Mouse (Mus musculus) frontal cortex, postnatal 10 days (tissue): Measurements from ENCODE around the gene Mctp1.
"Not testable (repeated sequence)": the region's sequence is repeated elsewhere in the genome, so short reads cannot be mapped to it uniquely, and the experiment has no call there.

Source experiments
- DNase-seq, 2 experiments: peaks; one replicate each; pipeline ENCODE4 v3.0.0; 2022; ENCODE audit warnings: low spot score in 2 of 2, mixed read lengths in 1 of 2

Mctp1 gene

DNA sequence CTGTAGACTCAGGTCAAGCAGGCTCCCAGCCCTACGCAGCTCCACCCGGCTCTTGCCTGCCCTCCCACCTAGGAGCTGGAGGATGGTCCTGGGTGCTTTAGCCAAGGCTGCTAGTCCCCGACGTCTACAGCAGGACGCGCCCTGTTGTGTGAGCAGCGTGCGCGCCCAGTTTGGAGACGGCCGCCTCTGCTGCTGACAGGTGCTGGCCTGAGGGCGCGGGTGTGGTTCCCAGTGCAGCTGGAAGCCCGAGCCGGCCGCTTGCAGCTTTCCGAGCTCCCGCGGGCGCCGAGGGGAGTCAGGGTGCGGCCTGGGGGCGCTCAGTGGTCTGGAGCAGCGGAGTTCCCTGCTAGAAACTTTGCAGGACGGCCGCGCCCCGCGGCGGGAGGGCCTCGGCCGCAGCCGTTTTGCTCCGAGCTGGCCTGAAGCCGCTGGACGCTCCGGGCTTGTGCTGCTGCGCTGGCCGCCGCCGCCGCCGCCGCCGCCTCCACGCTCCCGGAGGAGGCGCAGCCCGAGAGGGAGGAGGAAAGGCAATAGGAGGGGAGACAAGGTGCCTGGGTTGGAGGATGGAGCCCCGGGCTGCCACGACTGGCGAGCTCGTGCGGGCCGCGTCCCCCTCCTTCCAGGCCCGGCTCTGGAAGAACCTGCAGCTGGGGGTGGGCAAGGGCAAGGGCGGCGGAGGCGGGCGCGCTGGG lies at the start of gene Mctp1:
Mctp1 (plus strand) TSS at position 564 of the 692 bp plus-strand sequence.
- peak; percentile 16 to 45 for DNase-seq

DNA sequence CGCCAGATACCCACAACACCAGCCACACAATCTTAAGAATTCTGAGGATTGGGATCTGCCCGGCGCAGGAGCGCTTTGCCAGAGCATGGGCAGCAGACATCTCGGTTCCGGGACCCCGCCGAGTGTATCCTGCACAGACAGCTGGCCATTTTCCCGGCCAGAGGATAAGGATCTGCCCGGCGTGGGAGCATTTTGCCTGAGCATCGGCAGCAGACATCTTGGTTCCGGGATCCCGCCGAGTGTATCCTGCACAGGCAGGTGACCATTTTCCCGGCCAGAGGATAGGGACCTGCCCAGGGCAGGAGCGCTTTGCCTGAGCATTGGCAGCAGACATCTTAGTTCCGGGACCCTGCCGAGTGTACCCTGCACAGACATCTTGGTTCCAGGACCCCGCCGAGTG lies 38.4 kb upstream of the Mctp1 start:
- not testable (repeated sequence) for DNase-seq

DNA sequence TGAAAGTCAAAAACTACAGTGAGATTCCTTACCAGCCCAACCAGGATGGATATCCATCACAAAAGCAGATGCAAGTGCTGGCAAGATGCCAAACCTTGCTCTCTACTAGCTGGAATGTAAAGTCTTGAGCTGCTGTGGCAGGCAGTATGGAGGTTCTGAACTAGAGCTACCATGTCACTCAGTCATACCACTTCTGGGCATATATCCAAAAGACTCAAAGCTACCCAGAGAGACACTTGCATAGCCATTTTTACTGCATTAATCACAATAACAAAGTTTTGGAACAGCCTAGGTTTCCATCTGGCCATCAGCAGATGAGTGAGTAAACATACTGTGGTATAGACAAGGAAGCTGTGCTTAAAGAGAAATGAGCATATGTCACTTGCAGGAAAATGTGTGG lies 25.6 kb upstream of the Mctp1 start:
- no peak for DNase-seq

DNA sequence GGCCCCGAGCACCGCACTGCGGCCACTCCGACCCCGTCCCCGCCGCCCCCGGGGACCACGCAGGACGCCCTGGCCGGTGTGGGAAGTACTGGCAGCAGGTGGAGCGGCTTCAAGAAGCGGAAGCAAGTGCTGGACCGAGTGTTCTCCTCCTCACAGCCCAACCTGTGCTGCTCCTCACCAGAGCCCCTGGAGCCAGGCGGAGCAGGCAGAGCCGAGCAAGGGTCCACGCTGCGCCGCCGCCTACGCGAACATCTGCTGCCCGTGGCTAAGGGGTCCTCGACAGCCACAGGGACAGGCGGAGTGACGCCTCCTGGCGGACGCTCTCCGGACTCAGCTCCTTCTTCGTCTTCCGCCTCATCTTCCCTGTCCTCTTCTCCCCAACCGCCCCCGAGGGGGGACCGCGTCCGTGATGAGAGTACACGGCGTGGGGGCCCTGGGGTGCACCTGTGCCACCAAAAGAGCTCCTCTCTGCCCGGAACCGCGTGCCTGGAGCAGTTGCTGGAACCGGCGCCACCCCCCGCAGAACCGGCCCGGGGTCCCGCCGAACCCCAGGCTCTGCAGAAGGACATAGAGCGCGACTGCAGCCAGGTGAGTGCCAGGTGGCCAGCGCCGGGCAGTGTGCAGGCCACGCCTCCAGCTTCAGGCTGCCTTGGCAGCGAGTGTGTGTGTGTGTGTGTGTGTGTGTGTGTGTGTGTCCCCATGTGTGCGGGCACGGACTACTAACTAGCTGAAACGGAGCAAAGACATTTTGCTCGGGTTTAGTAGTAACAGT lies 515 bp downstream of the Mctp1 start:
- DNase-seq = peak; percentile 34 to 66

DNA sequence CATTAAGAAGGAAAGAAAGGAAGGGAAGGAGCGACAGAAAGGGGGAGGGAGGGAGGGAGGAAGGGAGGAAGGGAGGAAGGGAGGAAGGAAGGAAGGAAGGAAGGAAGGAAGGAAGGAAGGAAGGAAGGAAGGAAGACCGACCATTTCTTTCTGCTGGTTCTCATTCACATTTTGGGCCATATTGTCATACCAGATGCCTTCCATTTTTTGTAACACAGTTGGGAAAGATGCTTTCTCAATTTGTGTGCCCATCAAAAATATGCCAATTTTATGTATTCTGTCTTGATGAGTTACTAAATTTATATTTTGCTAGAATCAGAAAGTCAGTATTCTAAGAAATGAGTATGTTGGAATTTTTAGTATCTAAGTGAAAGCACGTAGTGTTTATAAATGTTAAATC lies 4.3 kb downstream of the Mctp1 start:
- DNase-seq = no peak

DNA sequence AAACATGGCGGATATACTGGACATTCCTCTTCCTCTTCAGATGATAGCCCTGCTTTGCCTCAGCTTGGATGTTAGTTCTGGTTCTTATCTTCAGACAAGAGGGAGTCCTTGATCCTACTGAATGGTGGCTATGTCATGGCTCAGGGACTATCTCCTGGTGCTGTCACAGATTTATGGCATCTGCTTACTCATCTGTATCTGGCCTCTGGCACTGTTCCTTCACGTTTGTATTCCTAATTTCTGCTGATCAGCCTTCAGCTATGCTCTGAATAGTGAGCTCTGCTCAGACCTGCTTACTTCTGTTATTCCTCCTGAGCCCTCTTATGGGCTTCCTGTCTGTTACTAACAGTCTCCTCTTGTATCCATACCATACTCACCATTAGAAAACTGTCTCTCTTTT lies 7.6 kb downstream of the Mctp1 start:
- no peak for DNase-seq

DNA sequence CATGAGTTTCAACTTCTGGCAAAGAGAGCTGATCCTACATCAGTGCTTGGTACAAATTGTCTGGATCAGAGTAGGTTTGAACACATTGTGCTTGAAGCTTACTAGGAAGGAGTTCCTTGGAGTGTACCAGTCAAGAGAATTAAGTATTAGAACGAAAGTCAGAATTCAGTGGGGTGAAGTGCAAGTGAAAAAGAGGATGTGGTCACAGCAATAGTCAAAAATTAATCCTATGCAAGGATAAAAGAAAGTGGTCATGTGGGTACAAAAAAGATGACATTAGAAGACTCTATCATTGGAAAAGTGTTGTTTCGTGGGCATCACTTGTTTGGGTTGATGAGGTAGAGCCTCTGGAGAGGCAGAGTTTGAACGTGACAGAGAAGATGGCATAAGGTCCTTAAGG lies 8.8 kb downstream of the Mctp1 start:
- no peak for DNase-seq

DNA sequence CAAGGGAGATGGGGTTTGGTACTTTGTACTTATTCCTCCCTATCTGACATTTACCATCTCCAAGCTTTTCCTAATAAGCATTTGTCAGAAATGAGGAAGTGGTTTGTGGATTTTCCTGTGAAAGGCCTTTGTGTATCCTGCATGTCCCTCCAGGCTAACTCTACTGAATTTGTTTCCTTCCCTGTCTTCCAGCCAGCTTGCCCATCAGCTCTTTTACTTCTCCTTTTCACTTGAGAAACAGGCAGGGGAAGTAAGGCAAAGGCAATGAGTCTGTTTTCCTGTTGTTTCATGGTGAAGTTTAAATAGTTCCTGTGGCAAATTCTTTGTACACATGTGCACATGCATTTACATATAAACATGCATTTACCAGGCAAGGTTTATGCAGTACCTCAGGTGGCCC lies 11.6 kb downstream of the Mctp1 start:
- no peak for DNase-seq

DNA sequence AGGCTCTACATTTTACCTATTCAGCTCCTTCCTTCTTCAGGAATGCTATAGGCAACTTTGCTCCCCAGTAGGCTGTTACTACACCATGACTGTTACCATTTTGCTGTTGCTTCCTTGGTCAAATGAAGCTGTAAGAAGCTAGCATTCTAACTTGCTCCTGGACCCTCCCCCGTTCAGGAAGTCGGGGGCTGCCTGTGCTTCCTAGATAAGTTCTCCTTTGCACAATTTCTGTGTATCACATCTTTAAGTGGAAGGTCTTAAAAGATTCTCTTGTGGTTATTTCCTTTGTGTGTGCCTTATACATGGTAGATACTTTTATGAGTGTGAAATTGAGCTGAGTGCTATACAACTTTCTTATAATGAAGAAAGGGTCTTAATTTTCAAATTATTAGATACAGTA lies 25.0 kb downstream of the Mctp1 start:
- no peak for DNase-seq

DNA sequence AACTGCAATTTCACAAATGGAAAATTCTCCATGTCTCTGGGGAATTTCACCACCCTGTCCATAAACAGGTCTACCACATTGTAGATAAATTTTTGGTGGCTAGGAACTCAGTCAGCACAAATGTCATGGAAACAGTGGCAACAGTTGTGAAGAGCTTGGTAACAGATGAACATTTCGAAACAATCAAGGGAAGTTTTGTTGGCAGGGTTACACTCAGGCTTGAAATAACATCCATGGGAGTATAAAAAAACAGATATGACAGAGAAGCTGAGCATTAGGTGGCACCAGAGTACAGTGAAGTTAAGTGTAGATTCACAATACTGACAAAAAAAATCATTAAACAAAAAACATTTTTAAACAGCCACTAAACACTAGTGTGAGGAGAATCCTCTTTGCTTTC lies 26.3 kb downstream of the Mctp1 start:
- no peak for DNase-seq

DNA sequence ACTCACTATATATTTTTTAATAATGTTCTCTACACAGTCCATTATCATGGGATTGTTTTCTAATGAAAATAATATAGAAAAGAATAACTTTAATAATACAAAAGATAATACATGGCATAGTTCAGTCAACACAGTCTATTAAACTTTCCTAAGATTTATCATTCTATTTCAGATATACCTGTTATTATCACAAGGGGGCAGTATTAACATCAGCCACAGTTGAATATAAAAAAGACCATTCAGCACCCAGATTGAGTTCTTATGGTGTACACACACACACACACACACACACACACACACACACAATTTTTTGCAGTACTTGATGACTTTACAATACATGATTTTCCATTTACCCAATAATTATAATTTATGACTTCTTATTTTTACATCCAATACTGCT lies 31.0 kb downstream of the Mctp1 start:
- no peak for DNase-seq

DNA sequence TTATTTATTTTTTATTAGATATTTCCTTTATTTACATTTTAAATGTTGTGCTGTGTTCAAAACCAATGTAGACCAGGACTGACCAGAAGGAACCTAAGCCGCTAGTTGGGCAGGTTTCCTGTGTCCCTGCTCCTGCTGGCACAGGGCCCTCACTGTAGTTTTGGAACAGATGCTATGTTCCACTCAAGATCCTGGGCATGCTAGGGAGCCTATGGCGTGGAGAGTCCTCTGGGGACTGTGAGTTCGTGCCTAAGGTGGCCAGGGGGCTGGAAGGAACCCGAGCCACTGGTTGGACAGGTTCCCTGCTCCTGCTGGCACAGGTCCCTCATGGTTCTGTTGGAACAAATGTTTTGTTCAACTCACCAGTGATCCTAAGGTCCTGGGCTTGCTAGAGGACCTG lies 35.8 kb downstream of the Mctp1 start:
- no peak for DNase-seq

DNA sequence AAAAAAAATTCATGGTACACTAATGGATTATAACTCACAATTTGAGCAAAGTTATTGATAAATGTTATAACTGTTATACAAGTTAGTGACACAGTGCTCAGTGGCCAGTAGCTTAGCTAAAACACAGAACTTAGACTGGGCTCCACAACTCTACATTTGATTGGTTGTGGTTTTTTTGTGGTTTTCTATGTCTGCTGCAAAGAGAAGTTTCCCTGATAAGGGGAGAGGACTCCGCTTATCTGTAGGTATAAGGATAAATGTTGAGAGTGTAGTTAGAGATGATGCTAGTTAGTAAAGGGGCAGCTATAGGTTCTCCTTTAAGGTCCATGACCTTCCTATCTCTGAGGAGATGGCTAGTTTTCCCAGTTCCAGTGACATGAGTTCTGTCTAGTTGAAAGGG lies 36.7 kb downstream of the Mctp1 start:
- DNase-seq = no peak

DNA sequence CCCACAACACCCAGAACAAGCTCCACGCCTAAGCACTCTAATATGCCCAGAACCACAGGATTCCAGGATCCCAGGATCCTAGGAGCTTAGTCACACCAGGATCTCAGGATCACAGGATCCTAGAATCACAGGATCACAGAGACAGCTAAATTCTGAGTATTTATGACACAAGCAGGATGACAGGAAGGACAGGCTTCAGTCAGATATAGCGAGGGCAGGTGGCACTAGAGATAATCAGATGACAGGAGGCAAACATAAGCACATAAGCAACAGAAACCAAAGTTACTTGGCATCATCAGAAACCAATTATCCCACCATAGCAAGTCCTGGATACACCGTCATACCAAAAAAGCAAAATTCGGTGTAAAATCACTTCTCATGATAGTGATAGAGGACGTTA lies 37.8 kb downstream of the Mctp1 start:
- no peak for DNase-seq

DNA sequence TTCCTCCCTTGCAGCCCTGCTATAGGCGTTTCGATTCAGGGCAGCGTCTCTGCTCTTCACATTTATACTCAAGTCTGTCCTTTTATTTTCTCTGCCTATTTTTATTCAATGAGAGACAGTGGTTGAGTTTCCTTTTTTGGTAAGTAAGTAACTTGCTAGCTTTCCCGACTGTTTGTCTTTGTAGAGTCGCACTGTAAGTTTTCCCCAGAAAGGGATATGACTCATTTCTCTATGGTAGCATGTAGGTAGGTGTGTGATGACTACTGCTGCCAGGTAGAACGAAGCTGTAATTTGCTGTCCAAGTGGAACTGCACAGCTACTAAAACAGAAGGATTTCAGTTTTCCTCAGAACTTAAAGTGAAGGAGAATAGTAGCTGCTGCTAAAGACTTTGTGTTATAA lies 45.1 kb downstream of the Mctp1 start:
- DNase-seq = no peak

DNA sequence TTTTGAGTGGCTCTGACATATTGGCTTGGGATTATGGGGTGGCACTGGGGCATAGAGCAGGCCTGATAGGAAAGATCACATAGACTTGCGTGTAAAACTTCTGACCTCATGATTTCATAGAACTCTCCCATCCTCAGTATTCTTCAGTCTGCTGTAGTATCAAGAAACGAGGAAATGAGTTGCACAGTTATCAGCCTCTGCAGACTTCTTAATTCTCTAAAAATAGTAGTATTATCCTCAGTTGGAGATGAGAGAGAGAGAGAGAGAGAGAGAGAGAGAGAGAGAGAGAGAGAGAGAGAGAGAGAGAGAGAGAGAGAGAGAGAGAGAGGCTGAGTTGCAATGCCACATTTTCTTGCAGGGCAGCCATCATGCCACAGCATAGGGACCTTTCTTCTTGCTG lies 45.6 kb downstream of the Mctp1 start:
- DNase-seq = no peak

DNA sequence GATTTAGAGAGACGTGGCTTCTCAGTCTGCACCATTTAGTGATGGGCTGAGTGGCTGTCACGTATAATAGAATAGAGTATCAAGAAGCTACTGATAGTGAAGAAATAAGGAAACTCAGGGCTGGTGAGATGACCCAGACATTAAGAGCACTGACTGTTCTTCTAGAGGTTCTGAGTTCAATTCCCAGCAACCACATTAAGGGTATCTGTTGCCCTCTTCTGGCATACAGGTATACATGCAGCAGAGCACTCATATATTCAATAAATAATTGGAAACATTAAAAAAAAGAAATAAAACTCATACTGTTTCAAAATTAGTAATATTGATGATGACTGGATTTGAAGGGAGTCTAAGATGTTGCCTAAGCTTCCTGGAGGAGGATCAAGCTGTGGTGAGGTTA lies 47.6 kb downstream of the Mctp1 start:
- DNase-seq = no peak

DNA sequence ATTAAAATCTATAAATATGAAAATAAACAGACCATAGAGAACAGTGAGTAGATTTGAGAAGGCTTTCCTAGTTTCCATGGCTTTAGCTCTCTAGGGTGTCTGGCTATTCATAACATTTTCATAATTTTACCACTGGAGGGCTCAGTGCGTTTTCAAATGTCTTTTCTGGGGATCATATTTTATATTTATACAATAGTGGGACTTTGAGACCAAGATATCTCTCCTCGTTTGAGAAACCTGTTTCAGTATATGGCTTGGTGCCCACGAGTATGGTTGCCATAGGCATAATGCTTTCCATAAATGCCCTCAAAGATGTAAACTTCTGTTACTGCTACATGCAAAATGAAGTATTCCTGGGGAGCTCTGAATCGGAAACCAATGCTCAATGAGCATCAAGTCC lies 49.1 kb downstream of the Mctp1 start:
- no peak for DNase-seq

DNA sequence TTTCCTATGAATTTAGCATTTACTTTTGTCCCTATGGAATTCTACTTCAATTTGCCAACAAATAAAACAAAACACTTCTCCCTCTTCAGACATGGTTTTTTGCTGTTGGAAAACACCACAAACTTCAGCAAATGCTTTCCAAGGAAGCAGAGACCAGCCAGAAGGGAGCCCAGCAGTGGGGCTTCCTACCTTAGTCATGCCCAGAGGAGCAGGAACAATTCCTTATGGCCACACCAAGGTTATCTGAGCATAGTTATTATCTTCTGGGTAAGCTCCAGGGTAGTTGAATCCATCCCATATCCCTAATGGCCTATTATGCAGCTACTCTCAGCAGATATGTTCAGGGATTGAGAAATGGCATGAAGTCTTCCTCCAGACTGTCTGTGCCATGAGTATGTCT lies 52.1 kb downstream of the Mctp1 start:
- no peak for DNase-seq

DNA sequence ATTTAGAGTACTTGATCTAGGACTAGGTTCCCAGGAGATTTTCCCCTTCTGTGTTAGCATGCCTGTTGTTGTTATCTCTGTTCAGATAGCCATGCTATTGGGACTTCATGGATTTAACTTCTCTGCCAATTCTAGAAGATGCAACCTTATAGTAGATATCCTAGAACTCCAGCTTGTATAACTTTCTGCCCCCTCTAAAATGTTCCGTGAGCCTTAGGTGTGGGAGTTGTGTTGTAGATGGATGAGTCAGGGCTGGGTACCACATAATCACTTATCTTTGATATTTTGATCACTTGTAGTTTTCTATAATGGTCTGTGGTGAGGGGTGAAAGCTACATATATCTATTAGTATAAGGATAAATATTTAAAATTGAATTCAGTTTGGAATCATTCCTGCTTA lies 54.4 kb downstream of the Mctp1 start:
- DNase-seq = no peak

DNA sequence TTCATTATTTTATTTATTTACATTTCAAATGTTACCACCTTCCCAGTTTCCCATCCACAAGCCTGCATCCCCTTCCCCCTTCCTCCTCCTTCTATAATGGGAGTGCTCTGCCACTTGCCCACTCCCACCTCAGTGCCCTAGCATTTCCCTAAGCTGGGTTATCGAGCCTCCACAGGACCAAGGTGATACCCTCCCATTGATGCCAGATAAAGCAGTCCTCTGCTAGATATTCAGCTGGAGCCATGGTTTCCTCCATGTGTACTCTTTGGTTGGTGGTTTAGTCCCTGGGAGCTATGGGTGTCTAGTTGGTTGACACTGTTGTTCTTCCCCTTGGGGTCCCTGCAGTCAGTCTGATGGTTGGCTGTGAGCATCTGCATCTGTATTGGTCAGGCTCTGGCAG lies 61.7 kb downstream of the Mctp1 start:
- DNase-seq = no peak

DNA sequence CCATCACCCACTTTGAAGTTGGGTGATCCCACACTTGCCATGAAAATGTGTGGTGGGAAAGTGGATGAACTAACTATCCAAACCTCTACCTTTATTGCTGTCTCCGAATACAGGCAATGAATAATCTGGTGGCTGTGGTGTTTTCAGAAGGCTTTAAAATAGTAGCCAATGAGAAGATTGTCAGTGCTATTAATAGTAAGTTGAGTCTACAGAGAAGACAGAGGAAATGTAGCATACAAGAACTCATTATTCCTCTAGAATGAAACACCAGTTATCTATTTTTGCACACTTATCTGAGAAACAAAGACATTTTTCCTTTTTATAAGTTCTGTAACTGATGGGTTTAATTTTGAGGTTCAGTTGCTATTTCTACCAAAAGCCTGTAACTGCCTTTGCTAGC lies 63.2 kb downstream of the Mctp1 start:
- no peak for DNase-seq

DNA sequence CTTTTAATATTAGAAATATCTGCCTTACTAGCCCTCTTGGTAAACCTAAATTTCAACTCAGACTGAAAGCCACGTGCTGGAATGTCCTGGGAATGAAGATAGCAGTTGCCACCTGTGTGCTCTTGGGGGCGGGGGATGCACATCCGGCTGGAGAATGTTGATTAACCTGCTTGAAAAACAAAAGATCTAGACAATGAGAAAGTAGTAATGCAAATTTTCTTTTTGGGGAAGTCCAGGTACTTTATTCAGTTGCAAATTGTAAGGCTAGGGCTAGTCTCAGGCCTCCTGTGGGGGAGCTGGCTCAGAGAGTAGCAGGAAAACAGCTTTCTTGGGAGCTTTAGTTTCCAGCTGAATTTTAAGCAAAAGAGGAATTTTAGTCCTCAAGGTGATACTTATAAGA lies 67.2 kb downstream of the Mctp1 start:
- DNase-seq = not testable (repeated sequence)

DNA sequence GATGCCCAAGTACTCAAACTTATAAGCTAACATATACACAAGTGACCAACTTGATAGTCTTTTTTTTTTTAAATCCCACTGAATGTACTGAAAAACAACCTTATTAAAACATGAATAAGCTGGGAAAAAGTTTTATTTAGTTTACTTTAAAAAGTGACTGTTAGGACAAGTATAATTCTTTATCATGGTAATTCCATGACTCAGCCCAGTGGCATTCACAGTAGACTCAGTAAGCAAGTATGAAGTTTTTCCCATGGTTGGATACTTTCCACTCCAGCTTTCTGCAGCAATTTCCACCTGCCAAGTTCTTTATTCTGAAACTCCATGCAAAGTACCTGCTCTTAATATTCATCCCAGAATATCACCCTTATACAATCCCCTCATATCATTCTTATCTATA lies 97.3 kb downstream of the Mctp1 start:
- DNase-seq = no peak
